Mouse (Mus musculus): Measurements from ENCODE around the gene Ackr4. TPM values are rescaled to one million over a fixed set of nuclear protein-coding genes. Genes with fewer than 3 reads are reported as not detected.
A peak's percentile ranks its signal among the peaks of the same experiment; 100 is the strongest.

Gene Ackr4
- polyA plus RNA-seq, 1 experiment: 0.64 TPM

DNA sequence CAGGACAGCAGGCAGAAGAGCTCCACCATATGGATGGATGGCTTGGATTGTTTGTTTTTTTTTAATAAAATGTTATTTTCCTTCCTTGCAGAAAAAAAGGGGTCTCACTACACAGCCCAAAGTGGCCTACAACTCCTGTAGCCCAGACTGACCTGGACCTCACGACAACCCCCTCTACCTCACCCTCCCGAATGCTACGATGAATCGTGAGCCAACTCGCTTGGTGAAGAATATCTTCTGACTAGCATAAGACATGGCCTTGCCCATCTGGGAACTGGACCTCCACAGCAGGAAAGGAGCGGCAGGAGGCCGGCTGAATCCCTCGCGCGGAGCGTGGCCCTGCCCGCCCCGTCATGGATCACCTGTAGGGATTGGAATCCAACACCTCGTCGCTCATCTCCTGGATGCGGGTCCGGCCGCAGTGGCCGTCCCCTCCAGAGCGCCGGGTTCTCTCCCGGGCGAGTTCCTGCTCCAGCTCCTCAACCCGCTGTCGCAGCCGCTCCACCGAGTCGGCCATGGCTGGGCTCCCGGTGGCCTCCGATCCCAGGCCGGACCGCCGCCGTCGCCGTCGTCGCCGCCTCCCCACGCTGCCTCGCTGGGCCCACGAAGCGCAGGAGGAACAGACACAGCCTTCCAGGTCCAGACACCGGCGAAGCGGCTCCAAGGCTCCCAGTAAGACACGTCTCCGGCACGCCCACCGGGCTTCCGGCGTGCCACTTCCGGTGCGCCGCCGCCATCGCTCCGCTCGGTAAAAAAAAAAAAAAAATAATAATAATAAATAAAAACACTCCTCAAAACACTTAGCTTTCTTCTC is 64.1 kb downstream of the Ackr4 start, which contains the start of gene Uba5:
Gene Uba5 (minus strand): TSS at position 705 of the 814 bp plus-strand sequence.
- under 1% methylated on average over 59 of the region's 59 CpGs for WGBS
- Histone ChIP-seq H3K4me3 (ENCODE audit: insufficient read depth, low read depth, low read length) (peak within 1 kb of the TSS; percentile 99), H3K4me1 (ENCODE audit: control insufficient read depth, insufficient read depth, low read length) (peaks cover 5% of the 10 kb centered on the region; the same call in 1 of the 2 replicates), H3K27me3 (replicated peaks; ENCODE audit: control insufficient read depth, insufficient read depth, low read length) (no peaks in the 10 kb centered on the region), H3K36me3 (ENCODE audit: control insufficient read depth, insufficient read depth, low read length) (peaks cover 1% of the 10 kb centered on the region; the same call in 1 of the 2 replicates), H3K27ac (ENCODE audit: insufficient read depth, low read depth, low read length) (peak within 1 kb of the TSS; percentile 92)
- TF ChIP-seq CTCF (conservative IDR thresholded peaks at IDR 0.05; ENCODE audit: insufficient read depth, insufficient read length, low read depth, low read length) (no peak), POLR2A (IDR thresholded peaks at IDR 0.05; ENCODE audit: low read depth, low read length) (no peak)
- DNase-seq: no peak

DNA sequence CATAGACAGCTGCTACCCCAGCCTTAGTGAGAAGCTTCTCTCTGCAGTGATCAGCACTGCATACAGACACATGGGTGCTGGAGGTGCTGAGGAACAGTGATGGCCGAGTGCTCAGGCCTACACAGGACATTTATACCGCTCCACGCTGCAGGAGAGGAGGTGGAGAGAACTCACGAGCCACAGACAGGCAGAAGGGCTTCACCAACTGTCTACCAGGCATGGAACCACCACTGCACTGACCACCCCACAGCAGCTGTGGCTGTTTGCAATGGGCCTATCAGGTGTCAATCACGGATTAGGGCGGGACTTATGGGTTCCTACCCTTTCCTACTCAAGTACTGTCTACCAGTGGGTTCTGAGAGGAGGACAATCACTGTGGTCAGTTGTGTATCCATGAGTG is 75.7 kb downstream of the Ackr4 start:
- 93% methylated on average over 6 of the region's 6 CpGs for WGBS
- no peak for DNase-seq
- Histone ChIP-seq H3K27me3 (replicated peaks; ENCODE audit: control insufficient read depth, insufficient read depth, low read length) (no peaks in the 10 kb centered on the region), H3K4me1 (ENCODE audit: control insufficient read depth, insufficient read depth, low read length) (no peaks in the 10 kb centered on the region), H3K36me3 (ENCODE audit: control insufficient read depth, insufficient read depth, low read length) (peaks cover 4% of the 10 kb centered on the region), H3K4me3 (ENCODE audit: insufficient read depth, low read depth, low read length) (no peak overlapping the region), H3K27ac (ENCODE audit: insufficient read depth, low read depth, low read length) (no peak overlapping the region)
- TF ChIP-seq CTCF (conservative IDR thresholded peaks at IDR 0.05; ENCODE audit: insufficient read depth, insufficient read length, low read depth, low read length) (no peak), POLR2A (IDR thresholded peaks at IDR 0.05; ENCODE audit: low read depth, low read length) (no peak)

DNA sequence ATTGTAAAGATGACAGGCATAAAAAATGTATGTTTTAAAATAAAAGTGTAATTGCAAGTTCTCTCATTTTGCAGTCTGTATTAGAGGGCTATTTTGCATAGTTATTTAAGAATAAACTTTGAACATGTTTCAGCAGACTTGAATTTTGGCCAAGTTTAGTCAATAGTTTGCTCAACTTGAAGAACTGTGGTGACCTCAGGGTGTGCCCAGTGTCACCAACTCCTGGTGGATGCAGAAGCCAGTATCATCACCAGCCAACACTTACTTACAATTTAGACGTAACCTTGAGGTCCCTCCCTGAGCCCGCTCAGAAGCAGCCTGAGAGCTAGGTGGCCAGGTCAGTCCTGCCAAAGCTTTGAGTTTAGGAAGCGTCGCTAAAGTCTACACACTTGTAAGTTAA is 83.1 kb downstream of the Ackr4 start:
- DNase-seq: peak; percentile 69
- Histone ChIP-seq H3K27ac (ENCODE audit: insufficient read depth, low read depth, low read length) (no peak overlapping the region), H3K4me3 (ENCODE audit: insufficient read depth, low read depth, low read length) (no peak overlapping the region), H3K4me1 (ENCODE audit: control insufficient read depth, insufficient read depth, low read length) (no peaks in the 10 kb centered on the region), H3K27me3 (replicated peaks; ENCODE audit: control insufficient read depth, insufficient read depth, low read length) (no peaks in the 10 kb centered on the region), H3K36me3 (ENCODE audit: control insufficient read depth, insufficient read depth, low read length) (peaks cover 3% of the 10 kb centered on the region)
- no peak for TF ChIP-seq CTCF (conservative IDR thresholded peaks at IDR 0.05; ENCODE audit: insufficient read depth, insufficient read length, low read depth, low read length)
- TF ChIP-seq POLR2A (IDR thresholded peaks at IDR 0.05; ENCODE audit: low read depth, low read length): no peak
- 61% methylated on average over 4 of the region's 4 CpGs for WGBS

DNA sequence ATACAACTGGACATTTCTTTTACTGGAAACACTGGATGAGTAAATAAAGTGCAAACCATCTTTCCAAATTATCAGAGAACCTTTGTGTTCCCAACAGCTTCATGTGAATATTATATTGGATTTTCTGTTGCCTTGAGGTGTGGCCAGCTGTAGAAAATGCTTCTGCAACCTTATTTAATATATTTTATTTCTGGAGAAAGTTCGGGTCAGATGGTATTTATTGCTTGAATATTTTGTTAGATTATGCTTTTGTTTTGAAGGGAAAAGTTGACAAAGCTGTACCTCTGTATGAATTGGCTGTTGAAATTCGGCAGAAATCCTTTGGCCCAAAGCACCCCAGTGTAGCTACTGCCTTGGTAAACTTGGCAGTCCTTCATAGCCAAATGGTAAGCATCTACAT is 86.4 kb downstream of the Ackr4 start, which contains the start of gene Gm28305:
Gene Gm28305 (plus strand): TSS at position 301 of the 400 bp plus-strand sequence.
- H3K4me3 ChIP-seq (ENCODE audit: insufficient read depth, low read depth, low read length): no peak within 1 kb of the TSS
- TF ChIP-seq POLR2A (IDR thresholded peaks at IDR 0.05; ENCODE audit: low read depth, low read length) (no peak), CTCF (conservative IDR thresholded peaks at IDR 0.05; ENCODE audit: insufficient read depth, insufficient read length, low read depth, low read length) (no peak)
- peaks cover 2% of the 10 kb centered on the region for H3K36me3 ChIP-seq (ENCODE audit: control insufficient read depth, insufficient read depth, low read length)
- no peak within 1 kb of the TSS for H3K27ac ChIP-seq (ENCODE audit: insufficient read depth, low read depth, low read length)
- H3K4me1 ChIP-seq (ENCODE audit: control insufficient read depth, insufficient read depth, low read length): no peaks in the 10 kb centered on the region
- no peaks in the 10 kb centered on the region for H3K27me3 ChIP-seq (replicated peaks; ENCODE audit: control insufficient read depth, insufficient read depth, low read length)
- 61% methylated on average over 2 of the region's 2 CpGs for WGBS
- DNase-seq: no peak

DNA sequence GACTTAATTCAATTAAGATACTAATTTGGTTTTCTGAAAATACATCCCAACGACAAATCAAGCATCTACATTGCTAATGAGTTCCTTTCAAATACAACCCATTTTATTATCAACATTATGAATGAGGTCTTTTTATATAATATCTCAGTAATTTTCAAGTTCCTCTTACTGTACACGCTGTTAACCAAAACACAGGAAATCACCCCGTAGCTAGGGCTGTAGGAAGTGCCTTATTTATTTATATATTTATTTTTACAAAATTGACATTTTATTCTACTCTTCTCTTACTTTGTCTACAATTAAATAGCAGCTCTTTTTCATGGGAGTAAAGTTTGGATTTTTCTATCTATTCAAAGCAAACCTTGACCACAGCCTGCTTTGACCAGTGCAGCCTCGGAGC is 87.0 kb downstream of the Ackr4 start:
- Histone ChIP-seq H3K36me3 (ENCODE audit: control insufficient read depth, insufficient read depth, low read length) (peaks cover 2% of the 10 kb centered on the region), H3K27me3 (replicated peaks; ENCODE audit: control insufficient read depth, insufficient read depth, low read length) (no peaks in the 10 kb centered on the region), H3K4me3 (ENCODE audit: insufficient read depth, low read depth, low read length) (no peak overlapping the region), H3K4me1 (ENCODE audit: control insufficient read depth, insufficient read depth, low read length) (no peaks in the 10 kb centered on the region), H3K27ac (ENCODE audit: insufficient read depth, low read depth, low read length) (no peak overlapping the region)
- DNase-seq: no peak
- 83% methylated on average over 4 of the region's 4 CpGs for WGBS
- TF ChIP-seq CTCF (conservative IDR thresholded peaks at IDR 0.05; ENCODE audit: insufficient read depth, insufficient read length, low read depth, low read length): no peak
- no peak for TF ChIP-seq POLR2A (IDR thresholded peaks at IDR 0.05; ENCODE audit: low read depth, low read length)

DNA sequence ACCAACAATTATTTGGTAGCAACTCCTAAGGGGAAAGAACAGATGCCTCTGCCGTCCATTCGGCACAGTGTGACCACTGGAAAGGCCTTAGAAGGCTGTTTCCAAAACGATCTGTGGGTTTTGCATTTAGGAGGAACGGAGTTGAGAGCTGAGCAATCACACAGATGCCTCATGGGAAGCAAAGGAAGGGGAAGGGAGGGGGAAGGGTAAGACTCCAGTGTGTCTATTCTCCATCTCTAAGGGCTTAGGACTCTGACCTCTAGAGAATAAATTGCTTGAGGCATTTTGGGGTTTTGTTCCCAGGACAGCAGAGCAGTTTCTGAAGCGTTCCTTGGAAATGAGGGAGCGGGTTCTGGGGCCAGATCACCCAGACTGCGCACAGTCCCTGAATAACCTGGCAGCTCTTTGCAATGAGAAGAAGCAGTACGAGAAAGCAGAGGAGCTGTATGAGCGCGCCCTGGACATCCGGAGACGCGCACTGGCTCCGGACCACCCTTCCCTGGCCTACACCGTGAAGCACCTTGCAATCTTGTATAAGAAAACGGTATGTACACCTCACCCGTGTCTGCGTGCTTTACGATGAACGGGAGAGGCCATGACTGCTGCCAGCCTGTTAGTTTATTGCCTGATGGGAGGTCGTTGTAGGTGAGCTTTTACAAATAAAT is 87.6 kb downstream of the Ackr4 start:
- Histone ChIP-seq H3K27ac (ENCODE audit: insufficient read depth, low read depth, low read length) (no peak overlapping the region), H3K27me3 (replicated peaks; ENCODE audit: control insufficient read depth, insufficient read depth, low read length) (no peaks in the 10 kb centered on the region), H3K36me3 (ENCODE audit: control insufficient read depth, insufficient read depth, low read length) (peaks cover 2% of the 10 kb centered on the region), H3K4me3 (ENCODE audit: insufficient read depth, low read depth, low read length) (no peak overlapping the region), H3K4me1 (ENCODE audit: control insufficient read depth, insufficient read depth, low read length) (no peaks in the 10 kb centered on the region)
- WGBS: 89% methylated on average over 21 of the region's 21 CpGs
- DNase-seq: no peak
- no peak for TF ChIP-seq POLR2A (IDR thresholded peaks at IDR 0.05; ENCODE audit: low read depth, low read length)
- TF ChIP-seq CTCF (conservative IDR thresholded peaks at IDR 0.05; ENCODE audit: insufficient read depth, insufficient read length, low read depth, low read length): no peak

DNA sequence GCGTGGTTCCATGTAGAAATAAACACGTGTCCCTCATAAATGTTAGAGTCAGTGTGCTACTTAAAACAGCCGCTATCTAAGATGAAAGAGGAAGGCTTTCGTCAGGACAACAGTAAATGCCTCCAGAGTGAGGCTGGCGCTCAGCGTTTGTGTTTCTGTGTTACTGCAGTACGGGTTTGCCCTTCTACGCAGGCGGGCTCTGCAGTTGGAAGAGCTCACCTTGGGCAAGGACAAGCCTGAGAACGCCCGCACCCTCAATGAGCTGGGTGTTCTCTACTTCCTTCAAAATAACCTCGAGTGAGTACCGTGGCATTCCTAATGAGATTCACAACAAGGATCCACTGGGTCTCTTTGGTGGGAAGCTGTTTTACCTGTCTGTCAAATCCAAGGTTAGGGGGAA is 88.5 kb downstream of the Ackr4 start:
- Histone ChIP-seq H3K36me3 (ENCODE audit: control insufficient read depth, insufficient read depth, low read length) (peaks cover 2% of the 10 kb centered on the region), H3K4me1 (ENCODE audit: control insufficient read depth, insufficient read depth, low read length) (no peaks in the 10 kb centered on the region), H3K27ac (ENCODE audit: insufficient read depth, low read depth, low read length) (no peak overlapping the region), H3K4me3 (ENCODE audit: insufficient read depth, low read depth, low read length) (no peak overlapping the region), H3K27me3 (replicated peaks; ENCODE audit: control insufficient read depth, insufficient read depth, low read length) (no peaks in the 10 kb centered on the region)
- 82% methylated on average over 13 of the region's 13 CpGs for WGBS
- TF ChIP-seq POLR2A (IDR thresholded peaks at IDR 0.05; ENCODE audit: low read depth, low read length) (no peak), CTCF (conservative IDR thresholded peaks at IDR 0.05; ENCODE audit: insufficient read depth, insufficient read length, low read depth, low read length) (no peak)
- DNase-seq: no peak
